Mouse (Mus musculus) thymus, postnatal 10 days (tissue): ENCODE measurements around the gene Mum1.

Source experiments
- DNase-seq, 2 experiments: peaks; one replicate each; pipeline ENCODE4 v3.0.0; 2021; ENCODE audit warnings: low spot score in 2 of 2

Gene Mum1

DNA sequence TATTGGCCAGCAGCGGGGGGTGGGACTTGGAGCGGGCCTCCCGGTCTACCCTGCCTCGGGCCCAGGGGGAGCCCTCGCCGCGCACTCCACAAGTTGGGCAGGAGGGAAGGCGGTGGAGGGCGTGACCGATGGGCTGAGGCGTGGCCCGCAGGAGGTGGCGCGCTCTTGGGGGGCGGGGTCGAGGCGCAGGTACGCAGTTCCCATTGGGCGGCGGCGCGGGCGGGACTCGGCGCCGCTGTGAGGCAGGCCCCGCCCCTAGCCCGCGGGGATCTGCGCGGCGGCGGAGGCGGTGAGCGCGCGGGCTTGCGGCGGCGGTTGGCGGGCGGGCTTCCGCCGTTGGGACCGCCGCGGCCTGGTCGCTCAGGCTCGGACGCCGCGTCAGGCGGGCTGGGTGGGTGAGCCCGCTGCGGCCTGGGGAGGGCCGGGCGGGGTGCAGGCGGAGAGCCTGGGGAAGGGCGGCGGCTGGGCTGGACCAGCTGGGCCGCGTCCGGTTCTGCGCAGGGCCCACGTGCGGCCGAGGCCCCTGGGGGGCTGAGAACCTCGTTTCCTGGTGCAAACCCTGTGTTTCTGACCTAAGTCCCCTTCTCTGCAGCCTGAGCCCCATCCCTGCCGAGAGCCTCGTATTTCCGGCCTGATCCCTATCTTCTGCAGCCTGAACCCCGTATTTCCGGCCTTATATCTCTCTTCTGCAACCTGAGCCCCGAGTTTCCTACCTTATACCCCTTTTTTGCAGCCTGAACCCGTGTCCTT lies at the start of gene Mum1:
Gene Mum1 (plus strand): TSS at position 19 of the 750 bp plus-strand sequence.
- peak; percentile 99 for DNase-seq

DNA sequence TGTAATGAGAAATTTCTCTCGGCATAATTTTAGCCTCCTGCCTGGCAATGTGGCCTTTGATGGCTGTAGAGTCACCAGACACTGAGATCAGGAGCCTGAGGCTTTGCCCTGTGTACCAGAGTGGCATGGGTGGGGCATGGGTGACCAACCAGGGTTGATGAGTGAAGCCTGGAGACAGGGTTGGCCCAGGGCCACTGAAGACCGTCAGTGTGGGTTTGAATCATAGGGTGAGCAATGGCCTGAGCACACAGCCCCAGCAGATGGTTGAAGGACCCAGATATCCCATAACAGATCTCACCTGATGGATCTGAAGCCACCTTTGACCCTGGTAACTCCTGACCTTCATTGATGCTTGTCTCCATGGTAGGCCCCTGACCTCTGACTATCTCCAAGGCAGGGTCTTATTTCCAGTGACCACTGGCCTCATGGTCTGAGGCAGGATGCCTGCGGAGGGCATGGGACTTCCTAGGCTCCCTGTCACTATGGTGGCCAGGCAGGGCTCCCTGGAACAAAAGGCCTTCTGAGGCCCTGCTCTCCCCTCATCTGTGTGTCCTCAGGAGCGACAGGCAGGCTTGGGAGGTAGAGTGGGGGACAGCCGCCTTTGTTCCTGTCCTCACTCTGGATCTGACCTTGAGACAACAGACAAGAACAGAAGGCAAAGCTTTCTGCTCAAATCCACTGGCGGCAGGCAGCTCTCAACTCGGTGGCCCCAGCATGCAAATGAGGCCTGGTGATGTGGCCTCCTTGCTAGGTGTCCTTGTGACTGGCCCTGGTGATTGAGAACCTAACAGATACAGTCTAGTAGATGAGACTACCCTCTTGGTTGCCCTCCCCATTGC lies 48.6 kb upstream of the Mum1 start:
- no peak for DNase-seq

DNA sequence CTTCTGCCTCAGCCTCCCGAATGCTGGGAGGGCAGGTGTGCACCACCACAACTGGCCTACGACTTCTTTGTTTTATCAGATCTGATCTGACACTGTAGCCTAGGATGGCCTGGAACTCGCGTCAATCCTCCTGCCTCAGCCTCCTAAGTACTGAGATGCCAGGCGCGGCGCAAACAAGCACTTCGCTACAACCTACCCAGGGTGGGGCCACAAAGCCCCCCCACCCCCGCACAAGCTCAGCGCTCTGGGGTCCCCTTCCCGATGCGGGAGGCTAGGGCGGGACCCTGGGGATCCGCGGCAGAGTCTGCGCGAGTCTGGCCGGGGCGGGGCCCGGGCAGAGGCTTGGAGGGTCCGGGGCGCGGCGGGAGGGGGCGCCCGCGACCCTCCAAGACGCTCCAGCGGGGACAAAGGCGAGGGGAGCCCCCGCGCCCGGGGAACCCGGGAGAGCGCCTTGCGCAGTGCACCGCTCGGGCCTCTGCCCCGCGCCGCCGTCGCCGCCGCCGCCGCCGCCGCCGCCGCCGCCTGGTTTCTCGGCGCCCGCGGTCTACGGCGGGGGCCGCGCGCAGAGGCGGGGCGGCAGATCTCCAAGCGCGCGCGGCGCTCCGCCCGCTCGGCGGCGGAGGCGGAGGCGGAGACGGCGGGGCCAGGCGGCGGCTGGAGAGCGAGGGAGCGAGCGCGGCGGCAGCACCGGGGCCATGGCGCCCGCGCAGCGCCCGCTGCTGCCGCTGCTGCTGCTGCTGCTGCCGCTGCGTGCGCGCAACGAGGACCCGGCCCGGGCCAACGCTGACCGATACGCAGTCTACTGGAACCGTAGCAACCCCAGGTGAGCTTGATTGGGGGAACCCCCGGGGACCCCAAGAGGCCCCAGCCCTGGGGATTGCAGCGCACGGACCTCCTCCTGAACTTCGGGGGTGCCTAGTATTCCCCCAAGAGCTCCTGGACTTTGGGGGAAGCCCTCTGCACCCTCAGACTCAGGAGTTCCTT lies 46.9 kb upstream of the Mum1 start, which contains the start of gene Efna2:
Gene Efna2 (plus strand): TSS at position 415 of the 984 bp plus-strand sequence.
- DNase-seq, result no peak

DNA sequence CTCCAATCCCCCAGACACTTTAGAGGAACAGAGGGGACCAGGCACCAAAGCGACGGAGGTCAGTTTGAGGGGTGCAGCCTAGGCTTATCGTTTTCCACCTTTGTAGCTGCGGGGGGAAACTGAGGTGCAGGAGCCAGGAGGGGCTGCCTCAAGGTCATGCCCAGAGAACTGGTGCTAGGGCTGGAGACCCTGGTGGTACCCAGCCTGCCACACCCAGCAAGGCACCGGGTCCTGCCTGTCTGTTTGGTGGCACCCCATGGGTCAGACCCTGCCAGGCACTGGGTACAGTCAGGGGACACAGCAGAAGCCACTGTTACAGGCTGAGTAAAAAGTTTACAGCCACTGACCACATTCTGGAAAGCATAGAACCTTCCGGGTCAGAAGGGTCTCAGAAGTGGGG lies 45.9 kb upstream of the Mum1 start:
- DNase-seq, result no peak

DNA sequence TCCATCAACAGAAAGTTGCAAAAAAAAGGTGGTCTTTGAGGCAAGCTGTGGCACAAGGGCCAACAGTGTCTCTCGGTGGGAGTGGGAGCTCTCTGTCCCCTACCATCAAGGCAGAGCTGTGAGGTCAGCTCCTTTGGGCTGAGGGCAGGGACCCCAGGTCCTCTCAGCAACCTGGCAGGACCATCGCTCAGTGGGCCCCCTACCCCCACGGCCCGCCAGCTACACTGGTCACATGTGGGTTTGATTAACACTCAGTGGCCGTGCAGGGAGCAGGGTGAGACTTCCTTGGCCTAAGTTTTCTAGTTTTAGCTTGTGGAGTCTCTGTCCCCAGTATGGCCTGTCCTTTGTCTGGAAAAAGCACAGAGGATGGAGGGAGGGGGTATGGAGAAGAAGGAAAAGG lies 45.4 kb upstream of the Mum1 start:
- DNase-seq, result no peak

DNA sequence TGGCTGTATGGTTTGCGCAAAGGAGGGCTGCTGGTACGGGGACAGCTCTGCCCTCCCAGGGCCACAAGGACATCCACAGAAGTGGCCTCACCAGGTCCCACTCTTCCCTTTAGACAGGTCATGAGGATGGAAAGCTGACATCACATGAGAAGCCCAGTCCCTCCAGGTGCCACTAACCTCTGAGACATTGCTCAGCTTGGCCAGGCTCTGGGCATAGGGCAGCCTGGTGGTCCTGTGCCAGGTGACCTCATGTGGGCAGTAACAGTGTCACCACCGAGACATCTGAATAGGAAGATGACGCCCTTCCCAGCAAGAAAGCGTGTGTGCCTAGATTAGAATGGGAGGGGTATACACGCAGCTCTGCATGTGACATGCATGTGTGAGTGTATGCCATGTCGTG lies 43.7 kb upstream of the Mum1 start:
- DNase-seq, result no peak

DNA sequence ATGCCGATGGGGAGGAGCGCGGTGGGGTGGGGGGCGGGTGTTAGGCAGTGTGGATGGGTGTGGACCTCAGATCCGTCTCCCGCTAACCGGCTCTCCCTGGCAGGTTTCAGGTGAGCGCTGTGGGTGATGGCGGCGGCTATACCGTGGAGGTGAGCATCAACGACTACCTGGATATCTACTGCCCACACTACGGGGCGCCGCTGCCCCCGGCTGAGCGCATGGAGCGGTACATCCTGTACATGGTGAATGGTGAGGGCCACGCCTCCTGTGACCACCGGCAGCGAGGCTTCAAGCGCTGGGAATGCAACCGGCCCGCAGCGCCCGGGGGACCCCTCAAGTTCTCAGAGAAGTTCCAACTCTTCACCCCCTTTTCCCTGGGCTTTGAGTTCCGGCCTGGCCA lies 39.6 kb upstream of the Mum1 start:
- DNase-seq, result no peak

DNA sequence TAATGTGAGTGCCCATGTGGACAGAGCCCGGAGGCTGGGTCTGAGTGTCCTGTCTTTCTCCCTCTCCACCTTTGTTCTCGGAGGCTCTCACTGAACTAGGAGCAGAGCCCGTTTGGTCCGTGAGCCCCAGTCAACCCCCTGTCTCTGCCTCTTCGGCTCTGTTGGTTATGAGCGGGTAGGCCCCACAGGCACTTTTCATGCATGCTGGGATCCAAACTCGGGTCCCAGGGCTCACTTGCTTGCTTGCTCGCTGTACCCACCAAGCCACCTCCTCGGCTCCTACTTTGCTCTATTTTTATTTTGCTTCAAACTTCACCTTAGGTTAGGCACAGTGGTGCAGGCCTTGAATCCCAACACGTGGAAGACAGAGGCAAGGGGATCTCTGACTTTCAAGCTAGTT lies 38.5 kb upstream of the Mum1 start:
- no peak for DNase-seq

DNA sequence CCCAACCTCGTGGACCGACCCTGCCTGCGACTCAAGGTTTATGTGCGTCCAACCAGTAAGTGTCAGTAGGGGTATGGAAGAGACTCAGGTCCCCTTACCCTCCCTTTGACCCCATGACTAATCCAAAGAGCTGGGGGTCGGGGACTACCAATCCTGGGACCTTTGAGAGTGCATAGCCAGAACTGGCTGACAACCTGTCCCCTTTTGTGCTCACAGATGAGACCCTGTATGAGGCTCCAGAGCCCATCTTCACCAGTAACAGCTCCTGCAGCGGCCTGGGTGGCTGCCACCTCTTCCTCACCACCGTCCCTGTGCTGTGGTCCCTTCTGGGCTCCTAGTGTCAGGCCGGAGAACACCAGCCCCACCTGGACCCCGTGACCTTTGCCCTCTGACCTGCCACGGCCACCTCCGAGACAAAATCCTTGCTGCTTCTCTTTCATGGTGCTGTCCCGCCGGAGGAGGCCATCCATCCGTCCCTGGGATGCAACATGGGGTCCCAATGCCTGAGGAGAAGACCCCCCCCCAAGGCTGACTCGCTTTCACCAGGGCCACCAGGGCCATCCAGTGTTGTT lies 37.7 kb upstream of the Mum1 start:
- DNase-seq, result no peak

DNA sequence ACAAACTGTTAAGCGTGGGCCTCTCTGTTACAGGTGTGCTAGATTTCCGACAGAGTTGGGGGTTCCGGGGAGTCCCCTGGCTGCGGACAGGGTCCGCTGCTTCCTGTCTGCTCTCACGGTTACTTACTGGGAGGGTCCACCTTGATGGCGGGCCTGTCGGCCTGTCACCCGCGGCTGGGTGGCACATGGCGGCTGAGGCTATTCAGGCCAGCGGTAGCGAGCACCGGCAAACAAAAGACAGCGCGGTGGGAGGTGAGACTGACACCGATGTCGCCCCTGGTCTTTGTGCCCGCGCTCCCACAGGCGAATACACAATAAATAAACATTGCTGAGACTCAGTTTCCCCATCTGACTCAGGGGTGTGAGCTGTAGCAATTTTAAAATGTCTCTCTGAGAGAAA lies 36.2 kb upstream of the Mum1 start:
- no peak for DNase-seq

DNA sequence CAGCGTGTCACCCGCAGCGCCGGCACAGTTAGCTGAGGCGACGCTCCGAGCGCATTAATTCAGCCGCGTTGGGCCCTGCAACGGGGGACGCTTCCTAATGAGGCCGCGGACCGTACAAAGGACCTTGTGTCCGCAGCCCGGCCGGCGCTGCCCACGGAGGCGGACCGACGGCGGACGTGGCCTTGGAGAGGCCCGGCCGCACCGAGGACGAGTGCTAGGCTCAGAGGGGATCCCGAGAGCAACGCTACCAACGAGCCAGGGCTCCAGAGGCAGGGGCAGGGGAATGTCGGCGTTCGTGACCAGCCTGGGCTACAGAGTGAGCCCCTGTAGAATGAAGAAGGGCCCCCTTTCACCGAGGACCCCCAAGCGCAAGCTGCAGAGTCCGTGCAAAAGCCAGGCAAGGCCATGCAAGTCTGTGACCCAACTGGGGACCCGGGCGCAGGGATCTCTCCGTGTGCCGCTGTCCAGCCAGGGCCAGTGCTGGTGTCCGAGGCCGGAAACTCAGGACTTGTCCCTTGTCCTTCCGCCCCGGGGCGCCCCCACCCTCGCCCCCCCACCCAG lies 35.7 kb upstream of the Mum1 start:
- no peak for DNase-seq

DNA sequence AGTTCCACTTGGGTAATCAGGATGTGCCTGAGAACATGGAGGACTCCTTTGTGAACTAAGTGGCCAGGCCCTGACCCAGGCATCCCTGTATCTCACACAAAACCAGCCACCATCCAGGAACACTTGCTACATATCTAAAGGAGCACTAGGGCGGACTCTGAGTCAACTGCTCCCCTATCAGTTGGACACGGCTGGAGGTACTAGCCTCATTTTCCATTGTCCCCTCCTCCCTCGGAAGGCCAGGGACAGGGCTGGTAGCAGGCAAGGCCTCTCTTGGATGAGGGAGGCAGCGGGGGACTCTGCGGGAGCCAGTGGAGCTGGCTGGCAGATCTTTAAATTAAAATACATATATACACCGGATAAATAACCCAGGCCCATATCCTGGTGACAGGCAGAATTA lies 32.3 kb upstream of the Mum1 start:
- DNase-seq, result no peak

DNA sequence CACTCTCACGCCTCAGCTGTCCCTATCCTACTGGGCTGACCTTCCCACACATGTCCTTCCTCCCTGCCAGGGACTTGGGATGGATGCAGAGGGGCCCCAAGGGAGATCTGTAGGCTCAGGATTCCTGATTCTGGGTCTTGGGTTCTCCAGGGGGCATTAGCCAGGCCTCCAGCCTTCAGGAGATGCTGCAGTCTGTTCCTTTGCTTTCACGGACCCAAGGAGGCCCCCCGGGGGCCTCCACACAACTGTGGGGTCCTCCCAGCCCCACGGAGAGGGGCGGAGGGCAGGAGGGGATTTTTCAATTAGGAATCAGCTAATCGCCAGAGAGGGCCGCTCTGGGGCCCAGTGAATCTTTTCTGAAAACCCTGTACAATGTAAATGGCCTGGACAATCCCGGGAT lies 31.8 kb upstream of the Mum1 start:
- no peak for DNase-seq

DNA sequence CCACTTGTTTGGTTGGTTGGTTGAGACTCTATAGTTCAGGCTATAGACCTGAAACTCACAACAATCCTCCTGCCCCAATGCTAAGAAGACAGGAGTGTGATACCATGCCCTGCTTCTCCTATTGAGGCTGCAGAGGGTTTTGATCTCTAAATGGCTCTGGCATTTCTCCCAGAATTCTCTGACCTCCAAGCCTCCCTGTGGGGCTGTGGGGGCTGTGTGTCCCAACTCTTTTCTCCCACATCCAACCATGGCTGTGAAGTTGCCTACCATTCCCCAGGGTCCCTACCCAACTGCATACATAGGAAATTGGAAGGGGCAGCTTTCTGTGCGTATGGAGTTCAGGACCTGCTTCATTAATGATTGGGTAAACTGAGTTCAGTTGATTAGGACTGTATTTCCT lies 30.1 kb upstream of the Mum1 start:
- DNase-seq, result no peak

DNA sequence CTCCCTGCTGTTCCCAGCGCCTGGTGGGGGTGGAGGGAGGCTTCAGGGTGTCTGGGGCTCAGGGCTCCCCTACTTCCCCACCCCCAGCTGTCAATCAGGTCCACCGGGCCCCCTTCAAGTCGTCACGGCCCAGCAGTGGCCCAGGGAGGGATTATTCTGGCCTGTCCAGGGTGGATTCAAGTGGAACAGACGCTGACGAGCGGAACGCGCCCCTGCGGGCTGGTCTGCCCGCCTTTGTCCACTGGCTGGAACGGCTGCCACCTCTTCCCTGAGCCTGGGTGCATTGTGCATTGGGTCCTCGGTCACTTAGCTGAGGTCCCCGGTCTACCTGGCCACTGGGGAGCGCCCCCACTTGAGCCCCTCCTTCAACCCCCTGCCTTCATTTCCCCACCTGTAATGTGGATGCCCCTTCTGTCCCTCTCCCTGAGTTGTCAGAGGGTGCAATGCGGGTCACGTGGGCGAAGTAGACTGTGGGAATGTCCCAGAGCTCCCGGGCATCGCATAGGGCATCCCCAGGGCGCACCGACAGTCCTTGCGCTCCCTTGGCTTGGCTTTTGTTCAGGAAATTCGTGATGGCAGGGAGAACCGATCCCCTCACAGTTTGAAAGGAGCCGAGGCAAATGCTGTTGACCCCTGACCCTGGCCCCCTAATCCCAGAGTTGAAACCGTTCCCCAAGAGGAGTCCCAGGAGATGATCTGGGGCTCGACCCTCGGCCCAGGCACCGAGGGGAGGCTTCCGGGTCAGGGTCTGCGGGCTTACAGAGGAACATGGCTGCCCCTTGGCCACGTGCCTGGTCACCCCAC lies 29.3 kb upstream of the Mum1 start:
- DNase-seq, result no peak

DNA sequence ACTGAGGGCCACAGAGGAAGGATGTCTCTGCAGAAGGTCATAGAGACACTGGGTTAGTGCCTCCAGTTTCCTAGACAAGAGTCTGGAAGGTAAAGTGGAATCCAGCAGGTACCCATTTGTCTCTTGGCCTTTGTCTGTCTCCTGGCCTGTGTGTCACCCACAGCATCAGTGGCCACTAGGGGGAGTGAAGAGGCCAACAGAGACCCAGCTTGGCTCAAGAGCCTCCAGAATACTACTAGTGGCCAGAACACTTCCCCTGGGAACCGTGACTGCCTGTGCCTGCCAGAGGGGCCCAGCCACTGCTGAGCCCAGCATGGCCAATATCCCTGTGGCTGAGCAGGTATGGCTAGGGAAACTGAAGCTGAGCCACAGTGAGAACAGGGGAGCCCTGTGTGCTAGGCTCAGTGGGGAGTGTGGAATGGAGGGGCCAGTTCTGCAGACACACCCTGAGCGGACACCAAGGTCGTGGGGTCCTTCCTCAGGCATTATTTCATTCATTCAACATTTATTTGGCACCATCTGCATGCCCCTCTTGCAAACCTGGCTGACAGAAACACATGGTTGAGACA lies 26.7 kb upstream of the Mum1 start:
- DNase-seq, result peak; percentile 48 to 86

DNA sequence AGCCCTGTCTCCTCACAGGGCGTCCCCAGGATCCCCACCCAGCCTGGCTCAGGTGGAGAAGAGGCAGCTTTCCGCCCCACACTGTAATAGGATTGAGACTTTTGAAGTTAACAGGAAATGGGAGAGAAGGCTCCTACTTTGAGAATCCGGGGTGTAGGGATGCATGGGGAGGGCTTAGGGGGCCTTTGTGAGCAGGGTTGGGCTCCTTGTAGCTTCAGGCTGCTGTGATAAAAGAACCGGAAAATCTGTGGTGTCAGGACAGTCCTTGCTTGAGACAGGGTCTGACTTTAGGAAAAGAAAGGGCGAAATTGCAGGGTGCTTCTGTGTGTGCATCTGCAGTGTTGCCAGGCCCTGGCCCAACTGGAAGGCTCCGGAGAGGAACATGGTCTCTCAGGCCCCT lies 25.7 kb upstream of the Mum1 start:
- no peak for DNase-seq

DNA sequence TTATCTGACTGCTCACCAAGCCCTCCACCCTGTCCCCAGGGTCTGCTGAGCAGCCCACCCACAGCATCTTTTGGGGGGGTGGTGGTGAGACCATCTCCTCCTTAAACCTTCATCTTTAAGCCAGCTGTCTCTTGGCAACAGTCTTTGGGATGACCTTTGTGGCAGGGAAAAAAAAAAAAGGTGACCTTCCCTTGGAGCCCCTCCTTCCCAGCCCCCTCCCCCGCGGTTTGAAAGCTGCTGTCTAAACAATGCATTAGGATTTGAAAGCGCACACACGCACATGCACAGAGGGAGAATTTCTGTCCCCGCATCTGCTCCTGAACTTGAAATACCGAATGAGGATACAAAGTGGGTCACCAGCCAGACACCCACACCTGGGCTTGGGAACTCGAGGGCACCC lies 22.2 kb upstream of the Mum1 start:
- DNase-seq, result no peak

DNA sequence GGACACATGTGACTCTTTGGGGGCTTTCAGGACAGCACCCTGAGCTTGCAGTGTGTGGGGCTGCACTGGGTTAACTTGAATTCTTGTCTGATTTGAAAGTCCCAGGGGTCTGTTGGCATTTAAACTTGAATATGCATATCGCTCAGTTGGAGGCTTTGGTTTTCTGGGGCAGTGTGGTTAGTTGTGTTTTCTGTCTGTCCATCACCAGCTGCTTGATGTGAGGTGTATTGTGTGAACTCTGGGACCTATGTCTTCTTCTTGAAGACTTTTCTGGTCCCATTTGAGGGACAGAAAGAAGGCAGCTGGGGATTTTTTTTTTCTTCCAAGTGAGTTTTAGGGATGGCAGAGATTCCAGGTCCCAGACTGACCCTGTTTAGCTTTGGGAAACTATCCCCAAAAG lies 19.0 kb upstream of the Mum1 start:
- no peak for DNase-seq

DNA sequence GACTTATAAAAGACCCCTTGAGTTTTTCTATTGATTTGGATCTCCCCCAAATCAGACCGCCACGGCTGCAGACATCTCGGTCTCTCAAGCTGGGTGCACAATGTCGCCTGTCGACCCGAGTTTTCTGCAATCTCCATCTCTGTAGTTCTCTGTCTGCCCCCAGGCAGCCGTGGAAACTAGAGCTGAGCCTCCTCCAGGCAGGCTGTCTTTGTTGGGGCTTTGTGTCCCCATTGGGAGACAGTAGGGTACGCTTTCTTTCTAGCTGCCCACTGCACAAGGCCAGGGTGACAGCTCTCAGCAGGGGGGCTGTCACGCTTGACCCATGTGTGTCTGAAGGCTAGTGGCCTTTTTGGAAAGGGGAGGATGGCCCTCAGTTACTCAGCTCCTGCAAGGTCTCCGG lies 18.6 kb upstream of the Mum1 start:
- DNase-seq, result no peak
